ENCODE assay signal across 14 mouse cellular contexts in genomic region chr5:74739435-74739834, GRCm38 (mm10). TPM values are rescaled to one million over a fixed set of nuclear protein-coding genes. Genes with fewer than 3 reads are reported as not detected.
A peak's percentile ranks its signal among the peaks of the same experiment; 100 is the strongest.
DNase-seq lines count a peak whose midpoint lies in the region.
"Had no signal": no experiment of that assay in that cellular context is flagged by ENCODE, and none has a peak within 500 bp of the region (broad histone marks: within the 10 kb centered on the region; RNA-seq: fewer than 3 reads in every experiment).

No protein-coding gene starts in this region.

- DNase-seq in embryo, embryonic 11 days = peak; percentile 34
- DNase-seq in embryo, embryonic 9.5 days (ENCODE audit: extremely low spot score) = no peak
- peak; percentile 5 for DNase-seq in layer of hippocampus, adult 11-12 months (ENCODE audit: low spot score)
- no peak for DNase-seq in layer of hippocampus, postnatal 36 days
- peak; percentile 38 for DNase-seq in 3T3-L1 (ENCODE audit: low read depth, low spot score)
- DNase-seq in forelimb bud, embryonic 11.5 days (ENCODE audit: low read depth, low spot score) = peak; percentile 14
- no peak for DNase-seq in Muller cell, postnatal 12 days (ENCODE audit: inconsistent ontology term)
- DNase-seq in retina, postnatal 1 day = no peak
- DNase-seq: adrenal gland, adult 2 months; cerebellum, postnatal 25 days; heart, adult 2 months; heart, postnatal 4 days; kidney, postnatal 25 days; thymus, postnatal 36 days had no signal

RNA-seq across cellular contexts. Expression of gene Lnx1, which starts 36.7 kb away (rescaled TPM):
- total RNA-seq in layer of hippocampus, postnatal 36 days (2021) = 10 to 100 TPM; 15.5 to 15.9 TPM

Comparison
In these comparisons a context has a peak if more than half of its experiments do, and no peak if none do; other contexts are left out.
1. DNase-seq: peak in embryo, embryonic 11 days (single experiment), layer of hippocampus, adult 11-12 months (single experiment), 3T3-L1 (single experiment) and forelimb bud, embryonic 11.5 days (single experiment); none in embryo, embryonic 9.5 days (single experiment), layer of hippocampus, postnatal 36 days (0 of 2), Muller cell, postnatal 12 days (single experiment) and retina, postnatal 1 day (single experiment).